10 mouse cellular contexts compared by ENCODE assay signal in the genomic region with DNA sequence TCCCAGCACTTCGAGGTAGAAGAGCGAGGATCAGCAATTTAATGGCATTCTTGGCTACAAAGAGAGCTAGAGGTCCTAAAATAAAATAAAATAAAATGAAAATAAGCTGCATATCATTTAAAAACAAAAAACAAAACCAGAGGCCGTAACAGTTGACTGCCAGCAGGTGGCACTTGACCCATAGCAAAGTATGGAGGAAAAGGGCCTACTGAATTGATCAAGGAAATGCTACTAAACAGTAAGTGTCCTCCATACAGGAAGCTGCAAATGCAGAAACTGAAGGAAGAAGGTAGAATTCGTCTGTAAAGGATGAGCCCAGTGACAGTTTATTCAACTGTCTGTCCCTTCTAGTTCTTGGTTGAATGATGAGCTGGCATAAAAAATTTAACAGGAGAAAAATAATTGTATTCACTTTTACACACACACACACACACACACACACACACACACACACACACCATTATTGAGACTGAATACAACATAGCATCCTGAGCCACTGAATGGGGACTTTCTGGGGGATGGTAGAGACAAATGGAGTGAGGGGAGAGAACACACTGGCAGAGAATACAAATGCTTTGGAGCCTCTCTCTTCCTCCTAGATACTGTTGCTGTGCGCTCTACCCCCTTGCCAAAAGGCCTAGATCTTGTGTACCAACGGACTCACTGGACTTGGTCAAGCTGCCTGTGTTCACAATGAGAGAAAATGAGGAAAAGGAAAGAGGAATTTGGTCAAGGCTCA. TPM values are rescaled to one million over a fixed set of nuclear protein-coding genes. Genes with fewer than 3 reads are reported as not detected.
DNase-seq lines count a peak whose midpoint lies in the region; ATAC-seq lines count a peak whose summit lies in the region.
"Had no signal": no experiment of that assay in that cellular context is flagged by ENCODE, and none has a peak within 500 bp of the region (broad histone marks: within the 10 kb centered on the region; RNA-seq: fewer than 3 reads in every experiment).

No protein-coding gene starts in this region.

- no peaks in the 10 kb centered on the region for H3K27me3 ChIP-seq in midbrain, embryonic 14.5 days (ENCODE audit: control insufficient read depth, insufficient read depth, low read length)
- peaks cover 2% of the 10 kb centered on the region for H3K27me3 ChIP-seq in midbrain, embryonic 11.5 days (ENCODE audit: control insufficient read depth, insufficient read depth, low read length)
- H3K27me3 ChIP-seq: embryonic facial prominence, embryonic 15.5 days had no signal

- intact Hi-C loops in gastrocnemius, postnatal 36 days (cut with DNase I) = no loop called here

- no peaks in the 10 kb centered on the region for H3K9me3 ChIP-seq in midbrain, embryonic 14.5 days (ENCODE audit: control insufficient read depth, low read length)
- H3K9me3 ChIP-seq in midbrain, embryonic 11.5 days (ENCODE audit: control insufficient read depth, low read length) = no peaks in the 10 kb centered on the region
- H3K9me3 ChIP-seq: embryonic facial prominence, embryonic 15.5 days had no signal

- 69% methylated on average over 6 of the region's 6 CpGs for WGBS in midbrain, embryonic 14.5 days
- WGBS in midbrain, embryonic 11.5 days = 62% methylated on average over 6 of the region's 6 CpGs

- H3K36me3 ChIP-seq in midbrain, embryonic 14.5 days (ENCODE audit: control insufficient read depth, insufficient read depth, low read length) = no peaks in the 10 kb centered on the region
- H3K36me3 ChIP-seq in midbrain, embryonic 11.5 days (ENCODE audit: control insufficient read depth, insufficient read depth, low read length) = no peaks in the 10 kb centered on the region

- no peak overlapping the region for H3K9ac ChIP-seq in midbrain, embryonic 14.5 days (replicated peaks; ENCODE audit: low read length)
- no peak overlapping the region for H3K9ac ChIP-seq in midbrain, embryonic 11.5 days (ENCODE audit: low read length)
- H3K9ac ChIP-seq: embryonic facial prominence, embryonic 15.5 days had no signal

- H3K4me1 ChIP-seq in midbrain, embryonic 14.5 days (ENCODE audit: control insufficient read depth, insufficient read depth, low read length) = no peaks in the 10 kb centered on the region
- no peaks in the 10 kb centered on the region for H3K4me1 ChIP-seq in midbrain, embryonic 11.5 days (ENCODE audit: control insufficient read depth, insufficient read depth, low read length)
- H3K4me1 ChIP-seq: embryonic facial prominence, embryonic 15.5 days had no signal

- H3K4me3 ChIP-seq in midbrain, embryonic 14.5 days (replicated peaks; ENCODE audit: low read depth, low read length) = no peak overlapping the region
- H3K4me3 ChIP-seq in midbrain, embryonic 11.5 days (ENCODE audit: low read depth, low read length) = no peak overlapping the region
- H3K4me3 ChIP-seq: embryonic facial prominence, embryonic 15.5 days had no signal

- ATAC-seq in midbrain, embryonic 14.5 days (ENCODE audit: low FRiP score, low TSS enrichment) = no peak
- no peak for ATAC-seq in midbrain, embryonic 11.5 days (ENCODE audit: low FRiP score)

- no peak overlapping the region for H3K27ac ChIP-seq in midbrain, embryonic 14.5 days (replicated peaks; ENCODE audit: low read depth, low read length)
- H3K27ac ChIP-seq in midbrain, embryonic 11.5 days (ENCODE audit: low read depth, low read length) = no peak overlapping the region
- H3K27ac ChIP-seq: embryonic facial prominence, embryonic 15.5 days had no signal

- H3K4me2 ChIP-seq in midbrain, embryonic 14.5 days (ENCODE audit: low read length) = no peak overlapping the region
- H3K4me2 ChIP-seq in midbrain, embryonic 11.5 days = no peak overlapping the region
- H3K4me2 ChIP-seq: embryonic facial prominence, embryonic 15.5 days had no signal

- DNase-seq in gastrocnemius, postnatal 10 days = peak; percentile 6
- DNase-seq in gastrocnemius, postnatal 36 days = no peak
- DNase-seq in midbrain, embryonic 14.5 days = peak; percentile 66
- no peak for DNase-seq in midbrain, embryonic 11.5 days (ENCODE audit: low spot score, missing footprints)
- DNase-seq in ZHBTc4 (ENCODE audit: low read depth, low spot score) = peak; percentile 20
- DNase-seq in naive thymus-derived CD4-positive, alpha-beta T cell, adult 2 months (ENCODE audit: low read depth) = peak; percentile 54
- DNase-seq in heart, adult 9 months (ENCODE audit: low spot score in 2 of 2) = no peak
- DNase-seq in adrenal gland, postnatal 36 days = no peak
- DNase-seq: kidney, adult 18-20 months had no signal

RNA-seq across cellular contexts. Expression of a gene that starts 11.0 kb away (rescaled TPM):
- total RNA-seq in gastrocnemius, postnatal 10 days (2021) = 1 to 10 TPM; 3.2 to 4.9 TPM
- 1 to 10 TPM; 2.9 to 4.0 TPM for total RNA-seq in gastrocnemius, postnatal 36 days (2021)
- 2.2 and 2.6 TPM in 2 replicates for polyA plus RNA-seq in midbrain, embryonic 14.5 days (2014; fragmentation: Nextera tagmentation; extraction: Ambion mirVana)
- polyA plus RNA-seq in midbrain, embryonic 11.5 days (2014; fragmentation: Nextera tagmentation; extraction: Ambion mirVana) = 2.5 and 3.4 TPM in 2 replicates
- 10 to 100 TPM in 1 of 2 experiments, 1 to 10 TPM in 1; 8.1 to 10.7 TPM for total RNA-seq in adrenal gland, postnatal 36 days (2021)

Comparison
In these comparisons a context has a peak if more than half of its experiments do, and no peak if none do; other contexts are left out.
1. DNase-seq: peak in gastrocnemius, postnatal 10 days (single experiment), midbrain, embryonic 14.5 days (single experiment), ZHBTc4 (single experiment) and naive thymus-derived CD4-positive, alpha-beta T cell, adult 2 months (single experiment); none in gastrocnemius, postnatal 36 days (0 of 2), midbrain, embryonic 11.5 days (single experiment), heart, adult 9 months (0 of 2) and adrenal gland, postnatal 36 days (0 of 2).